In genomic region chr11:29504899-29505625, GRCm38 (mm10) we compare ENCODE assay signal across 18 mouse cellular contexts. TPM values are rescaled to one million over a fixed set of nuclear protein-coding genes. Genes with fewer than 3 reads are reported as not detected.
"Had no signal": no experiment of that assay in that cellular context is flagged by ENCODE, and none has a peak within 500 bp of the region (broad histone marks: within the 10 kb centered on the region; RNA-seq: fewer than 3 reads in every experiment).

No protein-coding gene starts in this region.

- DNase-seq: kidney, adult 2 months; kidney, postnatal 14 days; lung, adult 2 months; lung, postnatal 10 days; lung, postnatal 4 days; midbrain, embryonic 14.5 days; right cerebral cortex, adult 18-20 months; right cerebral cortex, postnatal 25 days; thymus, postnatal 4 days had no signal

- H3K4me1 ChIP-seq: kidney, embryonic 15.5 days; limb, embryonic 10.5 days; neural tube, embryonic 15.5 days had no signal

- H3K27ac ChIP-seq: kidney, embryonic 15.5 days; left cerebral cortex, adult 2 months; limb, embryonic 10.5 days; neural tube, embryonic 15.5 days had no signal

- H3K9ac ChIP-seq: kidney, embryonic 15.5 days; neural tube, embryonic 15.5 days had no signal

- H3K27me3 ChIP-seq: kidney, embryonic 15.5 days; megakaryocyte, embryonic 14.5 days; neural tube, embryonic 15.5 days had no signal

- H3K4me2 ChIP-seq: kidney, embryonic 15.5 days; neural tube, embryonic 15.5 days had no signal

- H3K4me3 ChIP-seq: kidney, embryonic 15.5 days; left cerebral cortex, adult 2 months; limb, embryonic 10.5 days; megakaryocyte, embryonic 14.5 days; myocyte; neural tube, embryonic 15.5 days had no signal

- H3K9me3 ChIP-seq: kidney, embryonic 15.5 days; limb, embryonic 10.5 days; megakaryocyte, embryonic 14.5 days; neural tube, embryonic 15.5 days had no signal

- ATAC-seq: intestine, embryonic 16.5 days had no signal

RNA-seq across cellular contexts. Expression of gene Clhc1, which starts 42.7 kb away (rescaled TPM):
- polyA plus RNA-seq: kidney, embryonic 15.5 days; large intestine, adult 2 months; lung, adult 2 months; small intestine, adult 2 months had no signal
